In genomic region chr8:83382850-83383249, GRCm38 (mm10) we compare ENCODE assay signal across 23 mouse cellular contexts. TPM values are rescaled to one million over a fixed set of nuclear protein-coding genes. Genes with fewer than 3 reads are reported as not detected.
"Had no signal": no experiment of that assay in that cellular context is flagged by ENCODE, and none has a peak within 500 bp of the region (broad histone marks: within the 10 kb centered on the region; RNA-seq: fewer than 3 reads in every experiment).

No protein-coding gene starts in this region.

- H3K27me3 ChIP-seq: neural tube, embryonic 15.5 days; stomach, embryonic 15.5 days had no signal

- H3K4me3 ChIP-seq: neural tube, embryonic 15.5 days; stomach, embryonic 15.5 days had no signal

- H3K9me3 ChIP-seq: neural tube, embryonic 15.5 days; stomach, embryonic 15.5 days had no signal

- H3K4me1 ChIP-seq: neural tube, embryonic 15.5 days; stomach, embryonic 15.5 days had no signal

- DNase-seq: retina, postnatal 1 day; right cerebral cortex, adult 18-20 months; right cerebral cortex, postnatal 14 days; right cerebral cortex, postnatal 25 days; right cerebral cortex, postnatal 4 days; spleen, adult 18-20 months; thymus, adult 18-20 months; thymus, adult 2 months; thymus, postnatal 14 days; thymus, postnatal 25 days; thymus, postnatal 36 days; thymus, postnatal 4 days had no signal

- H3K36me3 ChIP-seq: neural tube, embryonic 15.5 days; stomach, embryonic 15.5 days had no signal

- H3K4me2 ChIP-seq: neural tube, embryonic 15.5 days; stomach, embryonic 15.5 days had no signal

- H3K9ac ChIP-seq: neural tube, embryonic 15.5 days; stomach, embryonic 15.5 days had no signal

- H3K27ac ChIP-seq: neural tube, embryonic 15.5 days; stomach, embryonic 15.5 days; stomach, postnatal 0 days had no signal

RNA-seq across cellular contexts. Expression of gene Clgn, which starts 6.8 kb away (rescaled TPM):
- total RNA-seq: neutrophil, adult 5-6 weeks had no signal
- polyA plus RNA-seq: small intestine, adult 2 months had no signal

RNA-seq across cellular contexts. Expression of gene Mgat4d, which starts 34.6 kb away (rescaled TPM):
- total RNA-seq: neutrophil, adult 5-6 weeks had no signal
- polyA plus RNA-seq: neural tube, embryonic 14.5 days; neural tube, embryonic 15.5 days; small intestine, adult 2 months; spleen, adult 2 months; stomach, embryonic 14.5 days; stomach, embryonic 15.5 days; stomach, embryonic 16.5 days; stomach, postnatal 0 days; thymus, adult 2 months; thymus, postnatal 0 days; urinary bladder, adult 2 months had no signal
